Mouse (Mus musculus) MEL (cell line): ENCODE results near the gene Pdss2. TPM values are rescaled to one million over a fixed set of nuclear protein-coding genes. Genes with fewer than 3 reads are reported as not detected.

ENCODE experiments used
- DNase-seq: peaks from one replicate; pipeline ENCODE4 v3.0.0; 2011; ENCODE audit warnings: low read depth, low spot score
- H3K27ac ChIP-seq: 2 replicates; pipeline ENCODE4 v1.5.1; 2012; ENCODE audit warnings: low read depth, mild to moderate bottlenecking, control low read depth, low read length, moderate library complexity; ENCODE audit not compliant: control insufficient read depth
- H3K27me3 ChIP-seq, 2 experiments: fragments of 150-350 bp in 1 of 2; sonication (generic) in 1 of 2; 2 replicates each; pipeline ENCODE4 v1.6.1; 2012; ENCODE audit warnings: low read length in 2 of 2, mild to moderate bottlenecking in 2 of 2, improper control_type of control experiment in 1 of 2, moderate library complexity in 1 of 2; ENCODE audit not compliant: insufficient read depth in 2 of 2, control insufficient read depth in 1 of 2
- H3K36me3 ChIP-seq, 2 experiments: 2 replicates each; pipeline ENCODE4 v1.6.1; 2012 to 2014; ENCODE audit warnings: low read length in 2 of 2, improper control_type of control experiment in 1 of 2, inconsistent platforms in 1 of 2, mild to moderate bottlenecking in 1 of 2; ENCODE audit not compliant: insufficient read depth in 2 of 2, control insufficient read depth in 1 of 2
- H3K4me1 ChIP-seq, 2 experiments: fragments of 150-350 bp in 1 of 2; sonication (generic) in 1 of 2; 2 replicates each; pipeline ENCODE4 v1.6.1; 2012; ENCODE audit warnings: low read length in 2 of 2, improper control_type of control experiment in 1 of 2, mild to moderate bottlenecking in 1 of 2; ENCODE audit not compliant: insufficient read depth in 2 of 2, control insufficient read depth in 1 of 2
- H3K4me3 ChIP-seq, 2 experiments: fragments of 150-350 bp in 1 of 2; sonication (generic) in 1 of 2; 2 replicates each; pipeline ENCODE4 v1.5.1; 2012; ENCODE audit warnings: low read depth in 2 of 2, low read length in 2 of 2, mild to moderate bottlenecking in 2 of 2, moderate library complexity in 2 of 2, control low read depth in 1 of 2, improper control_type of control experiment in 1 of 2; ENCODE audit not compliant: control insufficient read depth in 1 of 2, insufficient read depth in 1 of 2
- H3K79me2 ChIP-seq: 2 replicates; pipeline ENCODE4 v1.6.1; 2012; ENCODE audit warnings: mild to moderate bottlenecking, low read length, moderate library complexity; ENCODE audit not compliant: control insufficient read depth, poor library complexity, insufficient read depth
- H3K9ac ChIP-seq: 2 replicates; pipeline ENCODE4 v1.6.1; 2012; ENCODE audit warnings: low read depth, mild to moderate bottlenecking, control low read depth, low read length, moderate library complexity; ENCODE audit not compliant: control insufficient read depth, poor library complexity, severe bottlenecking
- H3K9me3 ChIP-seq: fragments of 150-350 bp; sonication (generic); replicated peaks from 2 replicates; pipeline ENCODE4 v1.6.1; 2012; ENCODE audit warnings: mild to moderate bottlenecking, low read length, improper control_type of control experiment, moderate library complexity; ENCODE audit not compliant: insufficient read depth
- BHLHE40 ChIP-seq: IDR thresholded peaks from 2 replicates; pipeline ENCODE4 v1.6.1; 2012; ENCODE audit warnings: low read depth, mild to moderate bottlenecking, inconsistent platforms, low read length, improper control_type of control experiment, borderline replicate concordance
- CHD1 ChIP-seq: IDR thresholded peaks from 2 replicates; pipeline ENCODE4 v1.6.1; 2012; ENCODE audit warnings: low read depth, mild to moderate bottlenecking, inconsistent platforms, low read length, improper control_type of control experiment
- CHD2 ChIP-seq: IDR thresholded peaks from 2 replicates; pipeline ENCODE4 v1.6.1; 2011; ENCODE audit warnings: low read length, improper control_type of control experiment
- CTCF ChIP-seq, 3 experiments: IDR thresholded peaks in 2 of 3; conservative IDR thresholded peaks in 1 of 3; 2 replicates each; pipeline ENCODE4 v1.5.1; 2011 to 2012; ENCODE audit warnings: low read length in 3 of 3, low read depth in 2 of 3, mild to moderate bottlenecking in 2 of 3, improper control_type of control experiment in 1 of 3, inconsistent platforms in 1 of 3, mixed read lengths in 1 of 3, moderate library complexity in 1 of 3; ENCODE audit not compliant: control insufficient read depth in 1 of 3, insufficient read depth in 1 of 3, poor library complexity in 1 of 3, severe bottlenecking in 1 of 3
- E2F4 ChIP-seq: IDR thresholded peaks from 2 replicates; pipeline ENCODE4 v1.6.1; 2011; ENCODE audit warnings: low read depth, low read length, improper control_type of control experiment, borderline replicate concordance
- EP300 ChIP-seq, 2 experiments: IDR thresholded peaks; 2 replicates each; pipeline ENCODE4 v1.6.1; 2011; ENCODE audit warnings: improper control_type of control experiment in 2 of 2, low read length in 2 of 2, low read depth in 1 of 2, mild to moderate bottlenecking in 1 of 2
- GABPA ChIP-seq: IDR thresholded peaks from 2 replicates; pipeline ENCODE4 v1.6.1; 2012; ENCODE audit warnings: low read depth, mild to moderate bottlenecking, inconsistent platforms, low read length, improper control_type of control experiment, moderate library complexity
- HCFC1 ChIP-seq: IDR thresholded peaks from 2 replicates; pipeline ENCODE4 v1.6.1; 2012; ENCODE audit warnings: low read depth, mild to moderate bottlenecking, inconsistent platforms, low read length, improper control_type of control experiment, moderate library complexity
- KAT2A ChIP-seq: conservative IDR thresholded peaks from 2 replicates; pipeline ENCODE4 v1.6.1; 2012; ENCODE audit warnings: low read depth, low read length, improper control_type of control experiment, inconsistent platforms
- MAFK ChIP-seq: IDR thresholded peaks from 2 replicates; pipeline ENCODE4 v1.6.1; 2011; ENCODE audit warnings: low read depth, mild to moderate bottlenecking, low read length, improper control_type of control experiment, borderline replicate concordance
- MAX ChIP-seq: IDR thresholded peaks from 2 replicates; pipeline ENCODE4 v1.6.1; 2011; ENCODE audit warnings: low read length, improper control_type of control experiment
- MAZ ChIP-seq: IDR thresholded peaks from 2 replicates; pipeline ENCODE4 v1.6.1; 2012; ENCODE audit warnings: low read depth, mild to moderate bottlenecking, inconsistent platforms, low read length, improper control_type of control experiment
- MEF2A ChIP-seq: IDR thresholded peaks from 2 replicates; pipeline ENCODE4 v1.6.1; 2014; ENCODE audit warnings: low read depth, mild to moderate bottlenecking, inconsistent platforms, low read length, improper control_type of control experiment; ENCODE audit not compliant: poor library complexity, insufficient replicate concordance, severe bottlenecking; ENCODE audit errors: extremely low read depth
- MYB ChIP-seq: IDR thresholded peaks from 2 replicates; pipeline ENCODE4 v1.6.1; 2011; ENCODE audit warnings: mild to moderate bottlenecking, low read depth, low read length, improper control_type of control experiment
- NELFE ChIP-seq: IDR thresholded peaks from 2 replicates; pipeline ENCODE4 v1.6.1; 2011; ENCODE audit warnings: low read depth, low read length, improper control_type of control experiment
- NRF1 ChIP-seq: IDR thresholded peaks from 2 replicates; pipeline ENCODE4 v1.6.1; 2014; ENCODE audit warnings: low read depth, mild to moderate bottlenecking, inconsistent platforms, low read length, improper control_type of control experiment, moderate library complexity; ENCODE audit not compliant: poor library complexity, insufficient read depth, severe bottlenecking
- POLR2A ChIP-seq, 2 experiments: IDR thresholded peaks; 2 replicates each; pipeline ENCODE4 v1.6.1; 2011 to 2012; ENCODE audit warnings: low read length in 2 of 2, mild to moderate bottlenecking in 2 of 2, control low read depth in 1 of 2, improper control_type of control experiment in 1 of 2, low read depth in 1 of 2, moderate library complexity in 1 of 2; ENCODE audit not compliant: control insufficient read depth in 1 of 2, insufficient read depth in 1 of 2, poor library complexity in 1 of 2
- RCOR1 ChIP-seq: IDR thresholded peaks from 2 replicates; pipeline ENCODE4 v1.6.1; 2012; ENCODE audit warnings: low read depth, mild to moderate bottlenecking, inconsistent platforms, low read length, improper control_type of control experiment
- SIN3A ChIP-seq: IDR thresholded peaks from 2 replicates; pipeline ENCODE4 v1.6.1; 2012; ENCODE audit warnings: low read length, improper control_type of control experiment, inconsistent platforms
- TBP ChIP-seq: IDR thresholded peaks from 2 replicates; pipeline ENCODE4 v1.8.0; 2011; ENCODE audit warnings: low read depth, low read length, improper control_type of control experiment
- USF1 ChIP-seq: IDR thresholded peaks from 2 replicates; pipeline ENCODE4 v1.6.1; 2014; ENCODE audit warnings: low read depth, mild to moderate bottlenecking, inconsistent platforms, low read length, improper control_type of control experiment, moderate library complexity
- ZMIZ1 ChIP-seq: IDR thresholded peaks from 2 replicates; pipeline ENCODE4 v1.6.1; 2012; ENCODE audit warnings: low read depth, mild to moderate bottlenecking, inconsistent platforms, low read length, improper control_type of control experiment, moderate library complexity
- polyA plus RNA-seq, 2 experiments: library from polyadenylated mRNA; stranded (reverse) in 1 of 2; unstranded in 1 of 2; fragments of >175 nt in 1 of 2; fragments of >200 nt in 1 of 2; gene quantifications; 2 replicates each; pipeline versions ENCODE4 v1.2.1 to v1.2.4; 2012; ENCODE audit warnings: low replicate concordance in 2 of 2, low read depth in 1 of 2; ENCODE audit not compliant: insufficient read length in 2 of 2, insufficient read depth in 1 of 2, missing spikeins in 1 of 2
- total RNA-seq: library from RNA; depleted of rRNA; stranded (reverse); fragments of 300-350 nt; gene quantifications from 2 replicates; pipeline ENCODE4 v1.2.3, GENCODE M21; 2012

Pdss2 gene
- total and polyA plus RNA-seq, 3 experiments = 14.3 to 14.8 TPM; not detected in 1

DNA sequence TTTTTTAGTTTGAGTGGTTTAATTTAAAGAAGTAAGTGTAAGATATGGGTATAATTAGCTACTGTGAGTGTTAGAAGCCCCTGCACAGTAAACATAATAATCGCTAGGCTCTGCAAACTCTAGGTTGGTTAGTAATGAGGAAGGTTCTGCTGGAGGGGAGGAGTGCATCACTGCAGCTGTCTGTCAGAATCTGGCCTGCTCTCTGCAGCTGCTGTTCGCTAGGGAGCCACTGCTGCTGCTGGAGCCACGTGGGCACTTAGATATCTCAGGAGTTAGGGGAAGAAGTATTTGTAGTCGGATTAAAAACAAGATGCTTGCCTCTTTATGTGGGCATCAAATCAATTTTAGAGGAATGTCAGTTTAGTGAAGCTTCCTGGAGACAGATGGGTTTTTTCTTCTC, 13.2 kb downstream of the Pdss2 start:
- DNase-seq = no peak
- Histone ChIP-seq H3K4me1 (no peaks in the 10 kb centered on the region), H3K9ac (no peak overlapping the region), H3K9me3 (no peaks in the 10 kb centered on the region), H3K79me2 (no peaks in the 10 kb centered on the region), H3K36me3 (no peaks in the 10 kb centered on the region), H3K27me3 (no peaks in the 10 kb centered on the region), H3K27ac (no peak overlapping the region), H3K4me3 (no peak overlapping the region)
- TF ChIP-seq E2F4 (no peak), POLR2A (IDR thresholded peaks at IDR 0.05; ENCODE audit: control insufficient read depth in 1 of 2, insufficient read depth in 1 of 2, low read depth in 1 of 2, low read length in 2 of 2, poor library complexity in 1 of 2) (no peak), MAZ (no peak), MYB (no peak), CHD1 (no peak), HCFC1 (no peak), EP300 (IDR thresholded peaks at IDR 0.05; ENCODE audit: low read depth in 1 of 2, low read length in 2 of 2) (no peak), ZMIZ1 (no peak), KAT2A (no peak), RCOR1 (no peak), CHD2 (no peak), SIN3A (no peak), MAX (no peak), MEF2A (no peak), CTCF (IDR thresholded peaks at IDR 0.05 in 2 of 3, conservative IDR thresholded peaks at IDR 0.05 in 1 of 3; ENCODE audit: control insufficient read depth in 1 of 3, insufficient read depth in 1 of 3, low read depth in 2 of 3, low read length in 3 of 3, poor library complexity in 1 of 3, severe bottlenecking in 1 of 3) (no peak), MAFK (no peak), BHLHE40 (no peak)

DNA sequence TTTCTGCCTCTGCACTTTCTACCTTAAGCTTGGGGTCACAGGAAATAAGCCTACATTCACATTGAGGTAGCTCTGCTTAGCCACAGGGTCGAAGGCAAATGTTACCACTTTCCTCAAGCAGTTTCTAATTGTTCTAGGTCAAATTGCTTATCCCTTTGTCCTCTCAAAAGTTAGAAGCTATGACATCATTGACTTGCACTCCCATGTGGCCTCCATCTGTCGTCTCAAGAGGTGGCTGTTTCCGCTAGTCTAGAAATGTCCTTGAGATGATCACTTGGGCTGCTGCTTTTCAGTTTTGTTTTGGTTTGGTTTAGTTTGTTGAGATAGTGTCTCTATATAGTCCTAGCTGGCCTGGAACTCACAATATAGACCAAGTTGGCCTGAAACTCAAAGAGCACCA, 13.7 kb downstream of the Pdss2 start:
- no peaks in the 10 kb centered on the region for H3K4me1 ChIP-seq
- H3K27ac ChIP-seq = no peak overlapping the region
- H3K9ac ChIP-seq = no peak overlapping the region
- no peaks in the 10 kb centered on the region for H3K36me3 ChIP-seq
- H3K4me3 ChIP-seq = no peak overlapping the region
- TF ChIP-seq CHD2 = no peak
- no peak for TF ChIP-seq USF1
- TF ChIP-seq EP300 (IDR thresholded peaks at IDR 0.05; ENCODE audit: low read depth in 1 of 2, low read length in 2 of 2) = no peak
- no peak for TF ChIP-seq GABPA
- TF ChIP-seq TBP = no peak
- TF ChIP-seq KAT2A = no peak
- no peak for TF ChIP-seq NRF1
- no peak for TF ChIP-seq NELFE
- no peaks in the 10 kb centered on the region for H3K79me2 ChIP-seq
- DNase-seq = no peak
- H3K27me3 ChIP-seq = no peaks in the 10 kb centered on the region
- no peaks in the 10 kb centered on the region for H3K9me3 ChIP-seq
